Mouse (Mus musculus) ES-Bruce4 (cell line): ENCODE measurements around the gene Arid1b.

ENCODE experiments used
- CTCF ChIP-seq: IDR thresholded peaks from one replicate; pipeline ENCODE4 v1.8.1; 2011; ENCODE audit warnings: low read depth, low read length
- EP300 ChIP-seq: IDR thresholded peaks from 2 replicates; pipeline ENCODE4 v1.6.1; 2011; ENCODE audit warnings: low read depth, low read length; ENCODE audit not compliant: insufficient read depth

GRCm38 (mm10) chr17:5139553-5139952 lies 145.4 kb downstream of the Arid1b start:
- TF ChIP-seq EP300: no peak
- TF ChIP-seq CTCF: no peak
